Mouse (Mus musculus): ENCODE data around the gene Cmtm7.

Cmtm7 gene

GRCm38 (mm10) chr9:114781526-114782212 is at the start of gene Cmtm7:
Gene Cmtm7, minus strand, starts transcription at chr9:114781856.
- DNase-seq (ENCODE audit: low read depth, low spot score): peak; percentile 91

- no peak for DNase-seq (ENCODE audit: low read depth, low spot score)
These were observed 48.7 kb upstream of the Cmtm7 start for GRCm38 (mm10) chr9:114830351-114830750.

- no peak for DNase-seq (ENCODE audit: low read depth, low spot score)
These were observed 48.0 kb upstream of the Cmtm7 start for GRCm38 (mm10) chr9:114829669-114830068.

- peak; percentile 42 for DNase-seq (ENCODE audit: low read depth, low spot score)
These were observed 46.7 kb upstream of the Cmtm7 start for GRCm38 (mm10) chr9:114828377-114828776.

- no peak for DNase-seq (ENCODE audit: low read depth, low spot score)
These were observed 45.7 kb upstream of the Cmtm7 start for GRCm38 (mm10) chr9:114827242-114827852.

GRCm38 (mm10) chr9:114824166-114824565 is 42.5 kb upstream of the Cmtm7 start:
- DNase-seq (ENCODE audit: low read depth, low spot score): no peak

- no peak for DNase-seq (ENCODE audit: low read depth, low spot score)
These were observed 40.1 kb upstream of the Cmtm7 start for GRCm38 (mm10) chr9:114821548-114822289.

- DNase-seq (ENCODE audit: low read depth, low spot score): no peak
These were observed 37.3 kb upstream of the Cmtm7 start for GRCm38 (mm10) chr9:114818918-114819317.

- no peak for DNase-seq (ENCODE audit: low read depth, low spot score)
These were observed 35.4 kb upstream of the Cmtm7 start for GRCm38 (mm10) chr9:114817012-114817411.

GRCm38 (mm10) chr9:114816121-114816520 is 34.5 kb upstream of the Cmtm7 start:
- no peak for DNase-seq (ENCODE audit: low read depth, low spot score)

- DNase-seq (ENCODE audit: low read depth, low spot score): peak; percentile 81
These were observed 33.7 kb upstream of the Cmtm7 start for GRCm38 (mm10) chr9:114815315-114815714.

GRCm38 (mm10) chr9:114812001-114812400 is 30.3 kb upstream of the Cmtm7 start:
- DNase-seq (ENCODE audit: low read depth, low spot score): no peak

GRCm38 (mm10) chr9:114810837-114811236 is 29.2 kb upstream of the Cmtm7 start:
- no peak for DNase-seq (ENCODE audit: low read depth, low spot score)

- DNase-seq (ENCODE audit: low read depth, low spot score): no peak
These were observed 27.0 kb upstream of the Cmtm7 start for GRCm38 (mm10) chr9:114808671-114809070.

- DNase-seq (ENCODE audit: low read depth, low spot score): no peak
These were observed 25.6 kb upstream of the Cmtm7 start for GRCm38 (mm10) chr9:114807261-114807660.

GRCm38 (mm10) chr9:114805151-114805671 is 23.6 kb upstream of the Cmtm7 start:
- DNase-seq (ENCODE audit: low read depth, low spot score): no peak

- no peak for DNase-seq (ENCODE audit: low read depth, low spot score)
These were observed 20.5 kb upstream of the Cmtm7 start for GRCm38 (mm10) chr9:114802191-114802590.

GRCm38 (mm10) chr9:114801301-114801700 is 19.6 kb upstream of the Cmtm7 start:
- no peak for DNase-seq (ENCODE audit: low read depth, low spot score)

GRCm38 (mm10) chr9:114799498-114800107 is 17.9 kb upstream of the Cmtm7 start:
- DNase-seq (ENCODE audit: low read depth, low spot score): no peak

- DNase-seq (ENCODE audit: low read depth, low spot score): no peak
These were observed 17.2 kb upstream of the Cmtm7 start for GRCm38 (mm10) chr9:114798845-114799244.

- DNase-seq (ENCODE audit: low read depth, low spot score): peak; percentile 77
These were observed 15.8 kb upstream of the Cmtm7 start for GRCm38 (mm10) chr9:114797329-114798004.
